18 mouse cellular contexts compared by ENCODE assay signal in the genomic region with DNA sequence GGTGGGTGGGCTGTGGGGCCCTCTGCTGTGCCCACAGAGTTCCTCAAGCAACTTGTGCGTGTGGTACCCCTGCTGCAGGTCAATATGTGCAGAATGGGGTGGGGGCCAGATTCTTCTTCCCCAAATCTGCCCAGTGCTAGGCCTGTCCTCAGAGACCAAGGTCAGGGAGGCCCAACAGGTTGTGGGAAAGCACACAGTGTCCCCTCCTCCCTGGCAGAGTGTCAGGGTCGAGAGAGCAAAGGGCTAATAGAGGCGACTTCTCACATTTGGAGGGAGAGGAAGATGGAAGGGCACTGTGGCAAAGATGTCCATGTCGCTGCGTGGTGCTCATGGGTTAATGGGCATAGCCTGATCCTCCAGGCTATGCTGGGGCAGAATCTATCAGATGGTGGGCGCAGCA. TPM values are rescaled to one million over a fixed set of nuclear protein-coding genes. Genes with fewer than 3 reads are reported as not detected.
A peak's percentile ranks its signal among the peaks of the same experiment; 100 is the strongest.
DNase-seq lines count a peak whose midpoint lies in the region; ATAC-seq and TF ChIP-seq lines count a peak whose summit lies in the region.
"Had no signal": no experiment of that assay in that cellular context is flagged by ENCODE, and none has a peak within 500 bp of the region (broad histone marks: within the 10 kb centered on the region; RNA-seq: fewer than 3 reads in every experiment).

No protein-coding gene starts in this region.

- no peaks in the 10 kb centered on the region for H3K36me3 ChIP-seq in forebrain, embryonic 13.5 days (ENCODE audit: poor library complexity, severe bottlenecking)
- 0 out of 2 replicates have a peak, but pooled peaks cover 5% of the 10 kb centered on the region for H3K36me3 ChIP-seq in forebrain, postnatal 0 days (ENCODE audit: insufficient read depth)
- H3K36me3 ChIP-seq in hindbrain, embryonic 16.5 days (ENCODE audit: control insufficient read depth, insufficient read depth, low read length): no peaks in the 10 kb centered on the region
- no peaks in the 10 kb centered on the region for H3K36me3 ChIP-seq in hindbrain, postnatal 0 days (ENCODE audit: insufficient read depth, low read length)
- peaks cover 7% of the 10 kb centered on the region; the same call in 1 of the 2 replicates for H3K36me3 ChIP-seq in midbrain, embryonic 10.5 days
- H3K36me3 ChIP-seq in midbrain, embryonic 16.5 days (ENCODE audit: control insufficient read depth, insufficient read depth, low read length): no peaks in the 10 kb centered on the region
- H3K36me3 ChIP-seq: liver, embryonic 13.5 days; neural tube, embryonic 12.5 days had no signal

- H3K27ac ChIP-seq in forebrain, embryonic 13.5 days: no peak overlapping the region; the same call in 1 of the 2 replicates
- H3K27ac ChIP-seq in forebrain, postnatal 0 days (ENCODE audit: low read depth, low read length): no peak overlapping the region
- no peak overlapping the region for H3K27ac ChIP-seq in hindbrain, embryonic 16.5 days (ENCODE audit: low read depth, low read length)
- H3K27ac ChIP-seq in hindbrain, postnatal 0 days: no peak overlapping the region; the same call in 1 of the 2 replicates
- 0 out of 2 replicates have a peak overlapping the region, but pooled peaks have one; percentile 9 for H3K27ac ChIP-seq in midbrain, embryonic 10.5 days (replicated peaks)
- no peak overlapping the region for H3K27ac ChIP-seq in midbrain, embryonic 16.5 days (ENCODE audit: low read length)
- H3K27ac ChIP-seq: liver, embryonic 13.5 days; neural tube, embryonic 12.5 days had no signal

- no peaks in the 10 kb centered on the region for H3K9me3 ChIP-seq in forebrain, embryonic 13.5 days (replicated peaks)
- no peaks in the 10 kb centered on the region for H3K9me3 ChIP-seq in forebrain, postnatal 0 days (ENCODE audit: low read length)
- no peaks in the 10 kb centered on the region for H3K9me3 ChIP-seq in hindbrain, embryonic 16.5 days (ENCODE audit: control insufficient read depth, low read length)
- H3K9me3 ChIP-seq in hindbrain, postnatal 0 days (ENCODE audit: low read length): no peaks in the 10 kb centered on the region
- H3K9me3 ChIP-seq in midbrain, embryonic 10.5 days (replicated peaks): no peaks in the 10 kb centered on the region
- no peaks in the 10 kb centered on the region for H3K9me3 ChIP-seq in midbrain, embryonic 16.5 days (replicated peaks; ENCODE audit: control insufficient read depth, low read length, poor library complexity, severe bottlenecking)
- H3K9me3 ChIP-seq: liver, embryonic 13.5 days; neural tube, embryonic 12.5 days had no signal

- no peaks in the 10 kb centered on the region for H3K27me3 ChIP-seq in forebrain, embryonic 13.5 days
- no peaks in the 10 kb centered on the region for H3K27me3 ChIP-seq in forebrain, postnatal 0 days (ENCODE audit: insufficient read depth, low read length)
- no peaks in the 10 kb centered on the region for H3K27me3 ChIP-seq in hindbrain, embryonic 16.5 days (replicated peaks; ENCODE audit: control insufficient read depth, insufficient read depth, low read length)
- H3K27me3 ChIP-seq in hindbrain, postnatal 0 days (ENCODE audit: insufficient read depth, low read length): no peaks in the 10 kb centered on the region
- H3K27me3 ChIP-seq in midbrain, embryonic 10.5 days (ENCODE audit: low read depth, poor library complexity, severe bottlenecking): no peaks in the 10 kb centered on the region
- no peaks in the 10 kb centered on the region for H3K27me3 ChIP-seq in midbrain, embryonic 16.5 days (ENCODE audit: control insufficient read depth, insufficient read depth, low read depth, low read length)
- H3K27me3 ChIP-seq: liver, embryonic 13.5 days; neural tube, embryonic 12.5 days had no signal

- no peak overlapping the region for H3K4me2 ChIP-seq in forebrain, embryonic 13.5 days
- no peak overlapping the region for H3K4me2 ChIP-seq in forebrain, postnatal 0 days (ENCODE audit: low read depth)
- no peak overlapping the region for H3K4me2 ChIP-seq in hindbrain, embryonic 16.5 days (ENCODE audit: low read length)
- no peak overlapping the region for H3K4me2 ChIP-seq in hindbrain, postnatal 0 days (ENCODE audit: low read depth, low read length)
- H3K4me2 ChIP-seq in midbrain, embryonic 16.5 days (ENCODE audit: low read length): no peak overlapping the region
- H3K4me2 ChIP-seq: liver, embryonic 13.5 days; neural tube, embryonic 12.5 days had no signal

- no peak for TF ChIP-seq CTCF in forebrain, postnatal 0 days (IDR thresholded peaks at IDR 0.05; ENCODE audit: low read depth)
- TF ChIP-seq CTCF in hindbrain, postnatal 0 days (IDR thresholded peaks at IDR 0.05; ENCODE audit: low read depth): no peak

- H3K9ac ChIP-seq in forebrain, embryonic 13.5 days: 0 out of 2 replicates have a peak overlapping the region, but pooled peaks have one; percentile 3
- no peak overlapping the region for H3K9ac ChIP-seq in forebrain, postnatal 0 days
- H3K9ac ChIP-seq in hindbrain, embryonic 16.5 days (ENCODE audit: low read depth, low read length): peak overlapping the region; percentile 17; the same call in 1 of the 2 replicates
- H3K9ac ChIP-seq in hindbrain, postnatal 0 days (replicated peaks; ENCODE audit: low read length): no peak overlapping the region
- no peak overlapping the region for H3K9ac ChIP-seq in midbrain, embryonic 16.5 days (ENCODE audit: low read depth, low read length)
- H3K9ac ChIP-seq: liver, embryonic 13.5 days; neural tube, embryonic 12.5 days had no signal

- H3K4me3 ChIP-seq in forebrain, embryonic 13.5 days: no peak overlapping the region
- no peak overlapping the region for H3K4me3 ChIP-seq in forebrain, postnatal 0 days (ENCODE audit: low read depth, low read length)
- H3K4me3 ChIP-seq in hindbrain, embryonic 16.5 days (ENCODE audit: low read length): no peak overlapping the region
- H3K4me3 ChIP-seq in hindbrain, postnatal 0 days (ENCODE audit: low read length): no peak overlapping the region
- H3K4me3 ChIP-seq in midbrain, embryonic 10.5 days: no peak overlapping the region
- H3K4me3 ChIP-seq in midbrain, embryonic 16.5 days (ENCODE audit: low read depth, low read length): no peak overlapping the region
- H3K4me3 ChIP-seq: liver, embryonic 13.5 days; neural tube, embryonic 12.5 days had no signal

- peaks cover 29% of the 10 kb centered on the region for H3K4me1 ChIP-seq in forebrain, embryonic 13.5 days
- no peaks in the 10 kb centered on the region for H3K4me1 ChIP-seq in forebrain, postnatal 0 days (ENCODE audit: insufficient read depth)
- peaks cover 12% of the 10 kb centered on the region for H3K4me1 ChIP-seq in hindbrain, embryonic 16.5 days (ENCODE audit: control insufficient read depth, insufficient read depth, low read depth, low read length)
- 0 out of 2 replicates have a peak, but pooled peaks cover 8% of the 10 kb centered on the region for H3K4me1 ChIP-seq in hindbrain, postnatal 0 days (ENCODE audit: insufficient read depth, low read length)
- H3K4me1 ChIP-seq in midbrain, embryonic 10.5 days: peaks cover 37% of the 10 kb centered on the region
- peaks cover 15% of the 10 kb centered on the region for H3K4me1 ChIP-seq in midbrain, embryonic 16.5 days (ENCODE audit: control insufficient read depth, insufficient read depth, low read length)

- DNase-seq in forebrain, postnatal 0 days: no peak
- DNase-seq in hindbrain, postnatal 0 days (ENCODE audit: low spot score): no peak
- DNase-seq in midbrain, embryonic 10.5 days (ENCODE audit: low spot score): no peak
- no peak for DNase-seq in lung, postnatal 10 days
- DNase-seq in spleen, adult 12 weeks (ENCODE audit: low spot score): no peak
- DNase-seq: adrenal gland, adult 8-10 months; cerebellum, postnatal 25 days; layer of hippocampus, postnatal 36 days; liver, embryonic 13.5 days; lung, postnatal 4 days; midbrain, embryonic 14.5 days; thymus, adult 18-20 months had no signal

- 78% methylated on average over 6 of the region's 6 CpGs for WGBS in forebrain, embryonic 13.5 days
- 72% methylated on average over 6 of the region's 6 CpGs for WGBS in forebrain, postnatal 0 days
- 86% methylated on average over 6 of the region's 6 CpGs for WGBS in hindbrain, embryonic 16.5 days
- whole genome bisulfite sequencing in hindbrain, postnatal 0 days: 76% methylated on average over 6 of the region's 6 CpGs
- 84% methylated on average over 6 of the region's 6 CpGs for WGBS in midbrain, embryonic 10.5 days
- WGBS in midbrain, embryonic 16.5 days: 76% methylated on average over 6 of the region's 6 CpGs

- ATAC-seq in forebrain, embryonic 13.5 days: no peak
- no peak for ATAC-seq in forebrain, postnatal 0 days
- no peak for ATAC-seq in hindbrain, embryonic 16.5 days
- ATAC-seq in hindbrain, postnatal 0 days: no peak
- ATAC-seq in midbrain, embryonic 16.5 days: no peak

RNA-seq across cellular contexts. Expression of a gene that starts 7.8 kb away (rescaled TPM):
- 80.2 and 81.2 TPM in 2 replicates for polyA plus RNA-seq in forebrain, embryonic 13.5 days (2015; fragmentation: Nextera tagmentation; extraction: Ambion mirVana)
- 98.6 and 105 TPM in 2 replicates for total RNA-seq in forebrain, postnatal 0 days (2014; rRNA removed)
- 126 and 134 TPM in 2 replicates for polyA plus RNA-seq in forebrain, postnatal 0 days (2015; fragmentation: Nextera tagmentation; extraction: Ambion mirVana)
- polyA plus RNA-seq in hindbrain, embryonic 16.5 days (2015; fragmentation: Nextera tagmentation; extraction: Ambion mirVana): 98.6 and 106 TPM in 2 replicates
- 94.1 and 112 TPM in 2 replicates for total RNA-seq in hindbrain, postnatal 0 days (2014; rRNA removed)
- 105 and 109 TPM in 2 replicates for polyA plus RNA-seq in hindbrain, postnatal 0 days (2015; fragmentation: Nextera tagmentation; extraction: Ambion mirVana)
- 54.8 and 56.6 TPM in 2 replicates for polyA plus RNA-seq in midbrain, embryonic 10.5 days (2016; fragmentation: Nextera tagmentation; extraction: Ambion mirVana)
- polyA plus RNA-seq in midbrain, embryonic 16.5 days (2015; fragmentation: Nextera tagmentation; extraction: Ambion mirVana): 111 TPM in 2 replicates

RNA-seq across cellular contexts. Expression of a gene that starts 40.8 kb away (rescaled TPM):
- polyA plus RNA-seq in forebrain, embryonic 13.5 days (2015; fragmentation: Nextera tagmentation; extraction: Ambion mirVana): 50.3 and 59.4 TPM in 2 replicates
- 44.2 and 62.5 TPM in 2 replicates for total RNA-seq in forebrain, postnatal 0 days (2014; rRNA removed)
- polyA plus RNA-seq in forebrain, postnatal 0 days (2015; fragmentation: Nextera tagmentation; extraction: Ambion mirVana): 38.9 and 46.9 TPM in 2 replicates
- 42.2 TPM in 2 replicates for polyA plus RNA-seq in hindbrain, embryonic 16.5 days (2015; fragmentation: Nextera tagmentation; extraction: Ambion mirVana)
- total RNA-seq in hindbrain, postnatal 0 days (2014; rRNA removed): 32.2 and 33.5 TPM in 2 replicates
- polyA plus RNA-seq in hindbrain, postnatal 0 days (2015; fragmentation: Nextera tagmentation; extraction: Ambion mirVana): 33.5 and 34.8 TPM in 2 replicates
- 48.5 and 48.9 TPM in 2 replicates for polyA plus RNA-seq in midbrain, embryonic 10.5 days (2016; fragmentation: Nextera tagmentation; extraction: Ambion mirVana)
- 39.8 and 43.1 TPM in 2 replicates for polyA plus RNA-seq in midbrain, embryonic 16.5 days (2015; fragmentation: Nextera tagmentation; extraction: Ambion mirVana)

RNA-seq across cellular contexts. Expression of a gene that starts 40.8 kb away (rescaled TPM):
- 11.8 and 15.7 TPM in 2 replicates for polyA plus RNA-seq in forebrain, embryonic 13.5 days (2015; fragmentation: Nextera tagmentation; extraction: Ambion mirVana)
- 3.6 and 6.5 TPM in 2 replicates for total RNA-seq in forebrain, postnatal 0 days (2014; rRNA removed)
- polyA plus RNA-seq in forebrain, postnatal 0 days (2015; fragmentation: Nextera tagmentation; extraction: Ambion mirVana): 4.8 and 6.4 TPM in 2 replicates
- polyA plus RNA-seq in hindbrain, embryonic 16.5 days (2015; fragmentation: Nextera tagmentation; extraction: Ambion mirVana): 7.7 and 9.1 TPM in 2 replicates
- 8.4 and 9.9 TPM in 2 replicates for total RNA-seq in hindbrain, postnatal 0 days (2014; rRNA removed)
- polyA plus RNA-seq in hindbrain, postnatal 0 days (2015; fragmentation: Nextera tagmentation; extraction: Ambion mirVana): 7.1 and 7.8 TPM in 2 replicates
- polyA plus RNA-seq in midbrain, embryonic 10.5 days (2016; fragmentation: Nextera tagmentation; extraction: Ambion mirVana): 16.2 and 18.8 TPM in 2 replicates
- 5.9 and 8.1 TPM in 2 replicates for polyA plus RNA-seq in midbrain, embryonic 16.5 days (2015; fragmentation: Nextera tagmentation; extraction: Ambion mirVana)

RNA-seq across cellular contexts. Expression of a gene that starts 48.6 kb away (rescaled TPM):
- 0.28 and 0.62 TPM in 2 replicates for polyA plus RNA-seq in forebrain, embryonic 13.5 days (2015; fragmentation: Nextera tagmentation; extraction: Ambion mirVana)
- not detected in 2 replicates for total RNA-seq in forebrain, postnatal 0 days (2014; rRNA removed)
- polyA plus RNA-seq in forebrain, postnatal 0 days (2015; fragmentation: Nextera tagmentation; extraction: Ambion mirVana): not detected in 2 replicates
- 0.45 TPM in 1 of 2 replicates, not detected in the other for polyA plus RNA-seq in hindbrain, embryonic 16.5 days (2015; fragmentation: Nextera tagmentation; extraction: Ambion mirVana)
- not detected in 2 replicates for total RNA-seq in hindbrain, postnatal 0 days (2014; rRNA removed)
- not detected in 2 replicates for polyA plus RNA-seq in hindbrain, postnatal 0 days (2015; fragmentation: Nextera tagmentation; extraction: Ambion mirVana)
- polyA plus RNA-seq in midbrain, embryonic 10.5 days (2016; fragmentation: Nextera tagmentation; extraction: Ambion mirVana): 0.41 and 0.55 TPM in 2 replicates
- not detected in 2 replicates for polyA plus RNA-seq in midbrain, embryonic 16.5 days (2015; fragmentation: Nextera tagmentation; extraction: Ambion mirVana)
- total RNA-seq: adrenal gland, adult 8-10 months; granulocyte monocyte progenitor cell, adult 5-6 weeks; layer of hippocampus, postnatal 36 days had no signal
- polyA plus RNA-seq: intestine, embryonic 14.5 days; liver, embryonic 13.5 days; midbrain, embryonic 14.5 days had no signal

Comparison
In these comparisons a context has a peak if more than half of its experiments do, and no peak if none do; other contexts are left out.
1. H3K9ac ChIP-seq: peak in forebrain, embryonic 13.5 days (single experiment) and hindbrain, embryonic 16.5 days (single experiment); none in forebrain, postnatal 0 days (single experiment), hindbrain, postnatal 0 days (single experiment) and midbrain, embryonic 16.5 days (single experiment).